Mouse (Mus musculus): Measurements from ENCODE around the gene Hps1. TPM values are rescaled to one million over a fixed set of nuclear protein-coding genes. Genes with fewer than 3 reads are reported as not detected.
A peak's percentile ranks its signal among the peaks of the same experiment; 100 is the strongest.

Hps1 gene
- total and polyA plus RNA-seq, 2 experiments, result 3.1 to 14.3 TPM

- Histone ChIP-seq H3K9ac (ENCODE audit: low read depth, low read length) (peak overlapping the region; percentile 45), H3K36me3 (ENCODE audit: control insufficient read depth, insufficient read depth, low read length) (no peaks in the 10 kb centered on the region), H3K4me1 (ENCODE audit: control insufficient read depth, insufficient read depth, low read length) (peaks cover 6% of the 10 kb centered on the region), H3K4me3 (ENCODE audit: insufficient read depth, low read depth, low read length) (no peak overlapping the region), H3K79me2 (ENCODE audit: control insufficient read depth, insufficient read depth, low read length) (no peaks in the 10 kb centered on the region), H3K27ac (replicated peaks; ENCODE audit: insufficient read depth, low read depth, low read length) (peak overlapping the region; percentile 82), H3K27me3 (ENCODE audit: control insufficient read depth, insufficient read depth, low read length) (no peaks in the 10 kb centered on the region)
- peak; percentile 93 for DNase-seq (ENCODE audit: extremely low read depth, low read depth, low spot score)
- 6% methylated on average over 11 of the region's 11 CpGs for WGBS
- TF ChIP-seq CTCF (IDR thresholded peaks at IDR 0.05; ENCODE audit: low read depth, low read length) (no peak), POLR2A (IDR thresholded peaks at IDR 0.05; ENCODE audit: extremely low read depth, insufficient read depth, low read length) (no peak)
Observed at GRCm38 (mm10) chr19:42753141-42753917, 26.4 kb downstream of the Hps1 start.

- Histone ChIP-seq H3K36me3 (ENCODE audit: control insufficient read depth, insufficient read depth, low read length) (no peaks in the 10 kb centered on the region), H3K27me3 (ENCODE audit: control insufficient read depth, insufficient read depth, low read length) (no peaks in the 10 kb centered on the region), H3K9ac (ENCODE audit: low read depth, low read length) (peak within 1 kb of the TSS; percentile 80), H3K27ac (replicated peaks; ENCODE audit: insufficient read depth, low read depth, low read length) (peak within 1 kb of the TSS; percentile 82), H3K4me3 (ENCODE audit: insufficient read depth, low read depth, low read length) (peak within 1 kb of the TSS; percentile 72), H3K79me2 (ENCODE audit: control insufficient read depth, insufficient read depth, low read length) (no peaks in the 10 kb centered on the region), H3K4me1 (ENCODE audit: control insufficient read depth, insufficient read depth, low read length) (peaks cover 6% of the 10 kb centered on the region)
- peak; percentile 83 for DNase-seq (ENCODE audit: extremely low read depth, low read depth, low spot score)
- WGBS, result under 1% methylated on average over 22 of the region's 22 CpGs
- TF ChIP-seq CTCF (IDR thresholded peaks at IDR 0.05; ENCODE audit: low read depth, low read length) (no peak), POLR2A (IDR thresholded peaks at IDR 0.05; ENCODE audit: extremely low read depth, insufficient read depth, low read length) (0 out of 2 replicates have a peak, but pooled peaks have one; percentile 16)
Observed at GRCm38 (mm10) chr19:42752363-42752931, 27.3 kb downstream of the Hps1 start, which contains the start of gene Pyroxd2. Gene Pyroxd2 (minus strand): TSS chr19:42752775.

GRCm38 (mm10) chr19:42750196-42750595 lies 29.6 kb downstream of the Hps1 start:
- 59% methylated on average over 11 of the region's 11 CpGs for WGBS
- no peaks in the 10 kb centered on the region for H3K36me3 ChIP-seq (ENCODE audit: control insufficient read depth, insufficient read depth, low read length)
- H3K79me2 ChIP-seq (ENCODE audit: control insufficient read depth, insufficient read depth, low read length), result no peaks in the 10 kb centered on the region
- no peak overlapping the region for H3K27ac ChIP-seq (replicated peaks; ENCODE audit: insufficient read depth, low read depth, low read length)
- no peak for TF ChIP-seq CTCF (IDR thresholded peaks at IDR 0.05; ENCODE audit: low read depth, low read length)
- TF ChIP-seq POLR2A (IDR thresholded peaks at IDR 0.05; ENCODE audit: extremely low read depth, insufficient read depth, low read length), result no peak
- peaks cover 6% of the 10 kb centered on the region for H3K4me1 ChIP-seq (ENCODE audit: control insufficient read depth, insufficient read depth, low read length)
- H3K9ac ChIP-seq (ENCODE audit: low read depth, low read length), result no peak overlapping the region
- H3K4me3 ChIP-seq (ENCODE audit: insufficient read depth, low read depth, low read length), result no peak overlapping the region
- H3K27me3 ChIP-seq (ENCODE audit: control insufficient read depth, insufficient read depth, low read length), result no peaks in the 10 kb centered on the region
- DNase-seq (ENCODE audit: extremely low read depth, low read depth, low spot score), result peak; percentile 65

GRCm38 (mm10) chr19:42746702-42747101 lies 33.1 kb downstream of the Hps1 start:
- no peak overlapping the region for H3K9ac ChIP-seq (ENCODE audit: low read depth, low read length)
- TF ChIP-seq CTCF (IDR thresholded peaks at IDR 0.05; ENCODE audit: low read depth, low read length) (no peak), POLR2A (IDR thresholded peaks at IDR 0.05; ENCODE audit: extremely low read depth, insufficient read depth, low read length) (no peak)
- peaks cover 2% of the 10 kb centered on the region for H3K4me1 ChIP-seq (ENCODE audit: control insufficient read depth, insufficient read depth, low read length)
- WGBS, result 96% methylated on average over 8 of the region's 8 CpGs
- no peaks in the 10 kb centered on the region for H3K27me3 ChIP-seq (ENCODE audit: control insufficient read depth, insufficient read depth, low read length)
- no peaks in the 10 kb centered on the region for H3K79me2 ChIP-seq (ENCODE audit: control insufficient read depth, insufficient read depth, low read length)
- H3K27ac ChIP-seq (replicated peaks; ENCODE audit: insufficient read depth, low read depth, low read length), result no peak overlapping the region
- H3K36me3 ChIP-seq (ENCODE audit: control insufficient read depth, insufficient read depth, low read length), result no peaks in the 10 kb centered on the region
- H3K4me3 ChIP-seq (ENCODE audit: insufficient read depth, low read depth, low read length), result no peak overlapping the region
- DNase-seq (ENCODE audit: extremely low read depth, low read depth, low spot score), result no peak

- Histone ChIP-seq H3K36me3 (ENCODE audit: control insufficient read depth, insufficient read depth, low read length) (no peaks in the 10 kb centered on the region), H3K79me2 (ENCODE audit: control insufficient read depth, insufficient read depth, low read length) (no peaks in the 10 kb centered on the region), H3K4me3 (ENCODE audit: insufficient read depth, low read depth, low read length) (no peak overlapping the region), H3K9ac (ENCODE audit: low read depth, low read length) (no peak overlapping the region), H3K27me3 (ENCODE audit: control insufficient read depth, insufficient read depth, low read length) (no peaks in the 10 kb centered on the region), H3K27ac (replicated peaks; ENCODE audit: insufficient read depth, low read depth, low read length) (no peak overlapping the region), H3K4me1 (ENCODE audit: control insufficient read depth, insufficient read depth, low read length) (no peaks in the 10 kb centered on the region)
- no peak for DNase-seq (ENCODE audit: extremely low read depth, low read depth, low spot score)
- TF ChIP-seq POLR2A (IDR thresholded peaks at IDR 0.05; ENCODE audit: extremely low read depth, insufficient read depth, low read length), result no peak
- TF ChIP-seq CTCF (IDR thresholded peaks at IDR 0.05; ENCODE audit: low read depth, low read length), result no peak
- 87% methylated on average over 4 of the region's 4 CpGs for WGBS
Observed at GRCm38 (mm10) chr19:42745869-42746224, 33.9 kb downstream of the Hps1 start.
